Mouse (Mus musculus) granulocyte monocyte progenitor cell, adult 5-6 weeks (primary cell): Measurements from ENCODE around the gene Cadps. TPM values are rescaled to one million over a fixed set of nuclear protein-coding genes. Genes with fewer than 3 reads are reported as not detected.

Source experiments
- ATAC-seq: replicated peaks from 2 replicates; pipeline ENCODE4 v1.8.0; 2016; ENCODE audit warnings: mild to moderate bottlenecking, moderate TSS enrichment, inconsistent platforms; ENCODE audit not compliant: poor library complexity, severe bottlenecking
- total RNA-seq, 2 experiments: library from RNA; stranded (forward) in 1 of 2; stranded (reverse) in 1 of 2; fragments of 200-712, 200-1000 nt in 1 of 2; fragments of >200 nt in 1 of 2; fragmentation: Nextera tagmentation in 1 of 2; gene quantifications; 2 replicates each; pipeline ENCODE4 v1.2.3; 2014 to 2017

Gene Cadps
- total RNA-seq, 2 experiments from 2014 or later = not detected

GRCm38 (mm10) chr14:12404724-12405123 is 418.2 kb downstream of the Cadps start:
- ATAC-seq = no peak

GRCm38 (mm10) chr14:12404052-12404451 is 418.8 kb downstream of the Cadps start:
- peak; percentile 66 for ATAC-seq

GRCm38 (mm10) chr14:12400116-12400515 is 422.8 kb downstream of the Cadps start:
- ATAC-seq = no peak

GRCm38 (mm10) chr14:12397561-12397960 is 425.3 kb downstream of the Cadps start:
- ATAC-seq = 0 out of 2 replicates have a peak, but pooled peaks have one; percentile 37

- ATAC-seq = no peak
Measured at GRCm38 (mm10) chr14:12394318-12394717, 428.6 kb downstream of the Cadps start.

GRCm38 (mm10) chr14:12393271-12393861 is 429.5 kb downstream of the Cadps start:
- no peak for ATAC-seq

GRCm38 (mm10) chr14:12391167-12391566 is 431.7 kb downstream of the Cadps start:
- ATAC-seq = no peak

GRCm38 (mm10) chr14:12388806-12389436 is 434.0 kb downstream of the Cadps start:
- no peak for ATAC-seq

GRCm38 (mm10) chr14:12388192-12388795 is 434.6 kb downstream of the Cadps start:
- ATAC-seq = no peak

- ATAC-seq = no peak
Measured at GRCm38 (mm10) chr14:12387176-12387575, 435.7 kb downstream of the Cadps start.

- no peak for ATAC-seq
Measured at GRCm38 (mm10) chr14:12377883-12378282, 445.0 kb downstream of the Cadps start.

GRCm38 (mm10) chr14:12377289-12377688 is 445.6 kb downstream of the Cadps start:
- no peak for ATAC-seq

- no peak for ATAC-seq
Measured at GRCm38 (mm10) chr14:12375451-12375850, 447.4 kb downstream of the Cadps start.

GRCm38 (mm10) chr14:12350271-12350916 is 472.5 kb downstream of the Cadps start:
- ATAC-seq = no peak

GRCm38 (mm10) chr14:12349334-12350090 is 473.4 kb downstream of the Cadps start:
- ATAC-seq = no peak

- ATAC-seq = no peak
Measured at GRCm38 (mm10) chr14:12348089-12348488, 474.8 kb downstream of the Cadps start, which contains the start of gene Fezf2. Gene Fezf2 (minus strand): TSS chr14:12348189.

- ATAC-seq = no peak
Measured at GRCm38 (mm10) chr14:12346865-12347600, 475.8 kb downstream of the Cadps start.

- no peak for ATAC-seq
Measured at GRCm38 (mm10) chr14:12346011-12346864, 476.6 kb downstream of the Cadps start.
